Mouse (Mus musculus) 3T3-L1 (cell line): ENCODE results near the gene Pxmp2.
A peak's percentile ranks its signal among the peaks of the same experiment; 100 is the strongest.

ENCODE experiments used
- DNase-seq: peaks from one replicate; pipeline ENCODE4 v3.0.0-alpha.2; 2015; ENCODE audit warnings: low read depth, low spot score

Pxmp2 gene

DNA sequence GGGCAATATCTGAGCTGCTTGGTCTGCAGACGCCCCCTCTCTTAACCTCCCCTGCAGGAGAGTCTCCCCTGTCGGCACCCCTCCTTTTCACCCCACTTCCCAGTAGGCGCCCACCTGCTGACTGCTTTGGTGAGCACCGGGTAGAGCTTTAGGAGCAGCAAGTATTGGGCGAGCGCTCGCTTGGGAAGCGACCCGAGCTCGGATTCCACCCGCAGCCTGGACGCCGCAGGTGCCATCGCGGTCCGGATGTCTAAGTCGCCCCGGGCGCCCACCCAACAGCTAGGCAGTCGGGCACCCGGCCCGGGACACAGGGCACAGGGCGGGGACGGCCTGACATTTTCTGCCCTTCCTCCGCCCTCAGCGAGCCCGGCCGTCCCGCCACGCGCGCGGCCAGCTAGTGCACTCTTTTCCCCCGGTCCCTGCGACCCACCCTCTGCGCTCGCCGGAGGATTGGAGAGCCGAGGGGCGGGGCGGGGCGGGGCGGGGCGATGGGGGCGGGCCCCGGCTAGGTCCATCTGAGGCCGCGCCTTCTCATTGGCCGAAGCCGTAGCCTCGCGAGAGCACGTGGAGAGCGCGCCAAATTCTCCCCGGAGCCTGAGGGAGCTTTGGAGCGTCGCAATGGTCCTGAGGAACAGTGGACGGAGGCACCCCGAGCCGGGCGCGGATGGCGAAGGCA is at the start of gene Pxmp2, which contains the start of gene Pole:
TSS of gene Pxmp2 (minus strand) at position 417 of the 676 bp plus-strand sequence.
TSS of gene Pole (plus strand) at position 537 of the 676 bp plus-strand sequence.
- DNase-seq = peak; percentile 95

DNA sequence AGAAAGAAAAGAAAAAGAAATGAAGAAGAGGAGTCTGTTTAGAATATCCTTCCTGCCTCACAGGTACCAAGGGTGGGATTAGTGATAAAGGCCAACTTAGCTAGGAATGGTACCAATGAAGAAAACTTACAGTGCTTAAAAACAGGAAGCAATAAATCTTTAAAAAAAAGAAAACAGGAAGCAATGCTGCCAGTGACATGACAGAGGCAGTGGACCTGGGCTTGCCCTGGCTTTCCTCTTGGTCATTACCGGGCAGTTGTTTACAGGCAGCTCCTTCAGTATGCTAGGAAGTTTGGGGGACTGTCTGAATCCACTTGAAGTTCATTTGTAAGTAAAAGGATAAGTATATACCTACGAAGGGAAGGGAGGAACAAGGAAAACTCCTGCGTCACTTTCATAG is 44.5 kb upstream of the Pxmp2 start:
- no peak for DNase-seq

DNA sequence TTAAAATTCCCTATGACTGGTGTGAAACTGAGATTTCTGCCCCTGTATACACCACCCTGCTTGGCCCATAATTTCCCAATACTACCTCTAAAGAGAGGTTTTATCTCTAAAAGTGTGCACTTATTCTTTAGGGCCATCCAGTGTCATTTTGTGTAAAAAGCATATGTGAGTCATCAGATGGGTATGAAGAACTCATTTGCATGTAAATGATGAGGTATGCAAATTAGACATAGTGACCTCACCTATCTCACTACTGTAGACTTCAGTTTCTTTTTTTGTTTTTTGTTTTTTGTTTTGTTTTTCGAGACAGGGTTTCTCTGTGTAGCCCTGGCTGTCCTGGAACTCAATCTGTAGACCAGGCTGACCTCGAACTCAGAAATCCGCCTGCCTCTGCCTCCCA is 27.1 kb upstream of the Pxmp2 start:
- DNase-seq = no peak

DNA sequence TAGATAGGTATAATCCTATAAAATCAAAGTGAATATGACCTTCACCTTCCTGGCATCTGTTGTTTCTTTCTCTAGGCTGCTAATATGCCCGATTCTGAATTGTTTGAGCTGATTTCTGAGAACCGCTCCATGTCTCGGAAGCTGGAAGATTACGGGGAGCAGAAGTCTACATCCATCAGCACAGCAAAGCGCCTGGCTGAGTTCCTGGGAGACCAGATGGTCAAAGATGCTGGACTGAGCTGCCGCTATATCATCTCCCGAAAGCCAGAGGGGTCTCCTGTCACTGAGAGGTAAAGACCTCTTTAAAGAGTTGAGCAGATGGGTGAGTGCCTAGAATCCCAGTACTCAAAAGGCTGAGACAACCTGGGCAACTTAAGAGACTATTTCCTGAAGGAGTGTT is 22.9 kb upstream of the Pxmp2 start:
- DNase-seq = no peak

DNA sequence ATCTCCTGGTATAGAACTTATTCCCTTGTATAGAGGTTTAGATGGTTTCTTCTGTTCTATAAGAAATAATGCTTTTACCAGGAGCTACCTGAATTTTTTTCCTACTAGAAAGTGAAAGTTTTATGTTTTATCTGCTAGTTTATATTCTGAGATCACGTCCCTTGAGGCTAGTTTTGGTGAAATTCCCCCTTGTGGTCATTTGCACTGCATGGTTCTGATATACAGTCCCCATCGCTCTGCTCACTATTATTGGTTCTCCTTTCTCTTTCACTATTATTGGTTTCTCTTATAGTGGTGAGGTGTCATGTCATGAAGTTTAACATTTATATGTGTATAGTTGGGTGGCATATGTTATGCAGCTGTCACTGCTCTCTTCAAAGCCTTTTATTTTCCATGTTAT is 14.6 kb upstream of the Pxmp2 start:
- no peak for DNase-seq

DNA sequence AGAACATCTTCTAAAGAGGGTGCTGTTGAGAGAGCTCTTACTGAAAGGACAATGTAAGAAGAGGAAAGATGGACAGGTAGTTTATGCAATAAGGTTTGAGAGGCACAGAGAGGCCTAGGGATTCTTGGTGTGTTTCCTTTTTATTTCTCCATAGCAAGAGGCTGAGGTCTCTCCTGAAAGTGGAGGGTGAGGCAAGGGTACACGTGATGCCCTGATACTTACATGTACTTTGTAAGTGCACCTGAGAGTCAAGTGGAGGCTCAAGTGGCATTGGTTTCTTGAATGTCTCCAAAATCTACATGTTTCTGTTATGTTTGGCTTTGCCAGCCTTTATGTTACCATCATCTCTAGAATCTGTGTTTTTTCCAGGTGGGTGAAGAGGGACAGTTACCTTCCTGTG is 10.7 kb upstream of the Pxmp2 start:
- no peak for DNase-seq

DNA sequence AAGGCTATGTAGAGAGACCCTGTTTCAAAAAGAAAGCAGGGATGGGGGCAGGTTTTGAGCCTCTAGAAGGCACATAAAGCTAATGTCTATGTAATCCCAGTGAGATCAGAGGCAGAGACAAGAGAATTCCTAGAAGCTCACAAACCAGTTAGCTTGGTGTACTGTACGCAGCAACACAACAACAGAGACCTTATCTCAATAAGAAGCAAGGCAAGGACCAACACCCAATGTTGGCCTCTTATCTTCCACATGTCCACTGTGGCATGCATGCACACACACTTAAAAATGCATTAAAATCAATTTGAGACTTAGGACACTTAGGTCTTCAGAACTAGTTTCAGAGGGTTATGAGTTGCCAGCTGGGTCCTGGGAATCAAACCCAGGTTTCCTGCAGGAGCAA is 5.7 kb upstream of the Pxmp2 start:
- no peak for DNase-seq

DNA sequence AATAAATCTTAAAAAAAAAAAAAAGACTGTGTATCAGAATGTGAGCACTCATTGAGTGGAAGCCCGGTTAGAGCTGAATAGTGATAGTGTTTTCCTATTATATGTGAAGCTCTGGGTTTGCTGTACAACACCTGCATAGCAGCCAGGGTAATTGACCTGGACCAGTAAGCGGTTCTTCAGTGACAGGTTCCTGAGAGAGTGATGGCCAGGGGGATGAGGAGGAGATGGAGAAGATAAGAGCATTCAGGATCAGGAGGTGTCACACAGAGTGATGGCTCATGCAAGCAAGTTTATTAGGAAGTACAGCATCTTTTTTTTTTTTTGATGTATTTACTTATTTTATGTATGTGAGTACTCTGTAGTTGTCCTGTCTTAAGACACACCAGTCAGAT is 1.1 kb upstream of the Pxmp2 start:
- DNase-seq = no peak

DNA sequence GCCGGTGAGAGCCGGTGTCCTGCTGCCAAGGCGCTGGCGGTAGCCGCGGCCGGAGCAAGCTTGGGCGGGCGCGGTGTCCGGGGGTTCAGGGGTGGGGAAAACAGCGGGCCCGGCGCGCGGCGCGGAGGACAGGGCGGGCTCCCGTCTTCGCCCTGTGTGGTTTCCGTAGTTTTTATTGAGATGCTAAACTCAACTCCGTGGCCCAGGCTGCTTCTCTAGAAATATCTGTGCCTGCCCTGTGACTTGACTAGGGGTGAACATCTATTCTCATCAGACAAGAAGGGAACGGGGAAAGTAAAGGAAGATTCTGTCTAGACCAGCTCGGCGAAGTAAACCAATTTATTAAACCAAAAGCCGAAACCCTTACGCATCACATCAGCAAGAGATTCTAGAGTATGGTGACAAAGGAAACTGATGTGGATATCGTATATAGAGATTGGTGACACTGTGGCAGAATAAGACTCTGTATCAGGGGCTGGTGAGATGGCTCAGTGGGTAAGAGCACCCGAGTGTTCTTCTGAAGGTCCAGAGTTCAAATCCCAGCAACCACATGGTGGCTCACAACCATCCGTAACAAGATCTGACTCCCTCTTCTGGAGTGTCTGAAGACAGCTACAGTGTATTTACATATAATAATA is 579 bp upstream of the Pxmp2 start:
- peak; percentile 54 for DNase-seq

DNA sequence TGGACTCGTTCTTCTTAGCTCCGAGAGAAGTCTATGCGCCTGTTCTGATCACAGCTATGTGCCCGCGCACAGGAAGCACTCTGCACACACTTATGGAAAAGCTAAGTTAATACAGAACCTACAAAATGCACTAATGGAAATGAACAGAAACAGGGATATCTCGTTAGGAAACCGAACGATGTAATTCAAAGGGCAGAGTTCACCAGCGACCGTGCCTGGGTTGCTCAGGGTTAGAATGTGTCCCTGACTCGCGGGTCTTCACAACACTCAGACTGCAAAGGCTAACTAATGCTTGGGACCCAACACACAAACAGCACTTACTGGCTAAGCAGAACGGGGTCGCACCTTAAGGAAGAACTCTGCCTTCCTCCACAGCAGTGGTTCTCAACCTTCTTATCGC is 830 bp downstream of the Pxmp2 start:
- no peak for DNase-seq

DNA sequence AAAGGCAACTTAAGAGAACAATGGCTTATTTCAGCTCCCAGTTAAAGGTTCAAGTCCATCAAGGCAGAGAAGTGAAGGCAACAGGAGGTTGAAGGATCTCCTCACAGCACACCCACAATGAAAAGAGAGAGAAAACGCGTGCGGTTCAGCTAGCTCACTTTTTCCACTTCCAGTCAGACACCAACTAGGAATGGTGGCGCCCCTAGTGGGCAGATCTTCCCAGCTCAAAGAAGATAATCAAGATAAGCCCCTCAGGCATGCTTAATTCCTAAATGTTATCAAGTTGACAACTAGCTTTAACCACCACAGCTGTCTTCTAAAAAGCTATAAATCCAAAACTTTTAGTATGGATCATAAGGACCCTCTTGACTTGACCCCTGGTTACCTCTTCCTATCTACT is 1.4 kb downstream of the Pxmp2 start:
- peak; percentile 65 for DNase-seq

DNA sequence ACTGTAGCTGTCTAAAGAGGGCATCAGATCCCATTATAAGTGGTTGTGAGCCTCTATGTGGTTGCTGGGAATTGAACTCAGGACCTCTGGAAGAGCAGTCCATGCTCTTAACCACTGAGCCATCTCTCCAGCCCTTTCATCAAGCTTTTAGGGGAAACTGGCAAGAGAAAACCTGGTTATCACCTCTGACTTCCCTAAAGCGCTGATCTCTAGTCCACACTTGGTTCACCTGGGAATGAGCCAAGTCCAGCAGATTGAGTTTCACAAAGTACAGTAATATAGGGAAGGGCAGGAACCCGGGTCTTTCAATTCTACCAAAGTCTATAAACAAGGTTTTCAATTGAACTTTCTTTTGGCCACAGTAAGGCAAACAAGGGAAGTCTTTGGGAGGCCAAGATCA is 4.0 kb downstream of the Pxmp2 start:
- no peak for DNase-seq

DNA sequence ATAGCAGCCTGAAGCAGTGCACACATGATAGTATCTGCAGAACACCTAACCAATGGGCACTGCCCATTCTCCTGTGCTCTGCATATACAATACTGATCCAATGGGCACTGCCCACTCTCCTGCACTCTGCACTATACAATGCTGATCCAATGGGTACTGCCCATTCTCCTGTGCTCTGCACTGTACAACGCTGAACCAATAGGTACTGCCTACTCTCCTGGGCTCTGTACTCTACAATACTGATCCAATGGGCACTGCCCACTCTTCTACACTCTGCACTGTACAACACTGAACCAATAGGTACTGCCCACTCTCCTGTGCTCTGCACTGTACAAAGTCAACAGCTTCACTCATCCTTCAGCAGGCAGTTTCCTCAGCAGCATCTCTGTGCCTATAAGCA is 9.1 kb downstream of the Pxmp2 start:
- DNase-seq = no peak

DNA sequence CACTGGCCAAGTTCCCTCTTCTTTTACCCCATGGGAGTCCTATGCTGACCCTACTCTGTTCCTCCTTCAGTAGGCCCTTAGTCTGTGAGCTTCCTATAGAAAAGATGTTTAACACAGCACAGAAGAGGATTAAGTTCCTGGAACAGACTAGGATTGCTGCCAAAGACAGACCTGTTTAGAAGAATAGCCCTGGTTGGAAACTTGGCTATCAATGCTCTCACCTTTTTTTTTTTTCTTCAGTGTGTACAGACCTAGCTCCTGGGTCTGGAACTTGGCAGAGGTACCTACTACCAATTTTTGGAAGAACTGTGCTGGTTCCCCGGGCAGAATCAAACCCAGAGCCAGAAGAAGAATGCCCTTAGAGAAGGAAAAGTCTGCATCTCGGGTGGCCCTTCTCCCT is 9.6 kb downstream of the Pxmp2 start:
- DNase-seq = no peak

DNA sequence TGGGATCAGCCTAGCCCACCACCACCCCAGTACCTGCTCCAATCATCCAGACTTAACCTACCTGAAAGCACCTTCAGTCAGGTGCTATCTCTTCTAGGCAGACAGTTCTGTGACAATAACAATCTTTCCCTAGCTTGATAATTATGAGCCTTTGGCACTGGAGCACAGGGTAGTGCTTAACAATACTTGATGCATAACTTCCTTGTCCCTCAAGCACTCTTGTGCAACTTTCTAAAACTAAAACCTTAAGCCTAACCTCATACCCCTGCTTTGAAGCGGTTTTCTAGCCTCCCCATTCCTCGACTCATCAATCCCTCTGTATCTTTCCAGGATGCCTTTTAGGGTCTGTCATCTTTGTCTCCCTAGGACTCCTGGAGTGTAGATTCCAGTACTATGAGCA is 11.1 kb downstream of the Pxmp2 start:
- no peak for DNase-seq

DNA sequence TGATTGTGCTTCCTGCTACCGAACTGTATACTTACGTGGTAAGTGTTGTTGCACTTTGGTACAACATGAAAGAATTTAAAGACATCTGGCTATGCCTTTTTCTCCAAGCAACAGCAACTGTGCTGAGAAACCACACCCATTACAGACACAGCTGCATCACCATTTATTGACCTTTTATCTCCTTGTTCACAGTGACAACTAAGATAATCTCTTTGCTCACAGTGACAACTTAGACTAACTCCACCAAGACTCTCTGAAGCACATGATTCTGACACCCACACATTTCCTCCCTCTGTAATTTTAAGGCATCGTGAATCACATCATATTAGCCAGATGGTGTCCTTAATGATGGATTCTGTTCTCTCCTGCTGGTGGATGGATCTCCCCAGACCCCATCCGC is 11.8 kb downstream of the Pxmp2 start:
- no peak for DNase-seq

DNA sequence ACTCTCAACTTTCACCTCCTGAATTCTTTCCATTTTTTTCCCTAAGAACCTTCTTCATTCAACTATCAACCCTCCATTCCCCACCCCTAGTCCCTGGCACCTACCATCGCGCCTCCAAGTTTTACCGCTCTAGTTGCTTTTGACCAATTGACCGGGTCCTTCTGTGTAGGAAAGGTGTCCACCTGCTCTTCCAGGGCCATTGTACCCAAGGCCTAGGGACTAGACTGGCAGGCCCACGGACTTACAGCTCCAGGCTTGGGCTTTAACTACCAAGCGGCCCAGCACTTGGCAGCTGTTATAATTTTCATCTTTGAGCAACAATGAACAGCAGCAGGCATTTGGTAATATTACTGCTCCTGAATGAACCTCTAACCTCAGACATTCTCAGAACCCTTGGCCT is 15.7 kb downstream of the Pxmp2 start:
- DNase-seq = no peak

DNA sequence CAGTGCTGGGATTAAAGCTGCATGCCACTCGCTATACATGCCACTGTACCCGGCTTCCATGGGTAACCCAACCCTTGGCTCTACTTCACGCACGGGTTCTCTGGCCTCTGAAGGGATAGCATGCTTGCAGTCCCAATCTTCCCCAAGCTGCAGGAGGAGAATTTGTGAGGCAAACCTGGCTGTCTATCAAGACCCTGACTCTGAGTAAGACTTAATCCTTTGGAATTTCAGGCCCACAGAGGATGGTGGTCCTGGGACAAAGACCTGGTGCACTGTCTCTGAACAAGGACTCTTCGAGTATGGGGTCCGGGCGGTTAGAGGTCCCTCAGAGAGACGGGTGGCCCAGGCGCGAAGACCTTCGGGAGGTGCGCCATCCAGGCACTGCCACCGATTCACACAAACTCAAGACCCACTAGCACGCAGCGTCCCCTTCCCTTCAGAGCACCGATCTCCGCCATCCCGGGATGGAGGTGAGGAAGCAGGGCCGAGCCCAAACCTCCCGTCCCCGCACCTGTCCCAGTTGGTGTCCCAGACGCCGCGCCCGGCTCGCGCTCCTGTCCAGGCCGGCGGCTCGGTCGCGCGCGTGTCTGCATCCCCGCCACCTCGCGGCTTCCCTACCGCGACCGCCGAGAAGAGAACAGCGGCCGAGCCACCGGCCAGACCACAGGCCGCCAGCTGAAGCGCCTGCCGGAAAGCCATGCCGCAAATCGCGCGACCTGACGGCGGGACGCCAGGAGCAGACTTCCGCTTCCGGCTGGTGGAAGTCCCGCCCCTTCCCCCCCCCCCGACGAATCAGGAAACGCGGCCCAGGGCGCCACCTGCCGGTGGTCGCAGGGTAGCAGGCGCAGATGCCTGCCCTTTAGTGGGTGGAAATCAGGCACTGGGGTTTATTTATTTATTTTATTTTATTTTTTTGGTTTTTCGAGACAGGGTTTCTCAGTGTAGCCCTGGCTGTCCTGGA is 16.6 kb downstream of the Pxmp2 start, which contains the start of gene Pgam5:
TSS of gene Pgam5 (minus strand) at position 773 of the 961 bp plus-strand sequence.
- peak; percentile 86 for DNase-seq

DNA sequence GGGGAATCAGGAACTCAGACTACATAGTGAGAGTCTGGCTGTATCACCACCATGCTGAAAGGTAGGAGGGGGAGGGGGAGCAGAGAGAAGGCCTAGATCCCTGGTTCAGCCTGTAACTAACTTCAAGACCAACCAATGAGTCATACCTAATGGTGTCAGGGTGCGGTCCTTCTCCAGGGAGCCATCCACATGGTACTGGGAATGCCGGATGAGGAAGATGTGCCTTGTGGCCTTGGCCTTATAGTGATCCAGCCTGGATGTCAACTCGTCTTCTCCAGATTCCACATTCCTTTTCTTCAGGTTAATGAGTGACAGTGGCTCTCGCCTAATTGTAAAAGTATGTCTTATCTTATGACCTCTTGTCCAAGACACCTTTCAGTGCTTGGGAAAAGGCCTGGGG is 19.0 kb downstream of the Pxmp2 start:
- peak; percentile 42 for DNase-seq

DNA sequence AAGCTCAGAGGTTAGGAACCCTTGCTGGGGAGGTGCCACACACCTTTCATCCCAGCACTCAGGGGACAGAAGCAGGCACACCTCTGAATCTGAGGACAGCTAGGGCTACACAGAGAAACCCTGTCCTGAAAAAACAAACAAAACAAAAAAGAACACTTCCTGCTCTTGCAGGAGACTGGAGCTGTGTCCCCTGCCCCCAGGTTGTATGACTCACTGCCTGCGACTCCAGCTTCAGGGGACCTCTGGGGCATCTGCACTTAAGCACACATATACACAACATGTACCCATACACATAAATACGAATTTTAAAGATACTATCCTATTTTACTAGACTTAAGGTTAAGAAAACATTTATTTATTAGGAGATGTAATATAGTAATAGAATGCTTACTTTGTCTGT is 41.9 kb downstream of the Pxmp2 start:
- DNase-seq = peak; percentile 56

DNA sequence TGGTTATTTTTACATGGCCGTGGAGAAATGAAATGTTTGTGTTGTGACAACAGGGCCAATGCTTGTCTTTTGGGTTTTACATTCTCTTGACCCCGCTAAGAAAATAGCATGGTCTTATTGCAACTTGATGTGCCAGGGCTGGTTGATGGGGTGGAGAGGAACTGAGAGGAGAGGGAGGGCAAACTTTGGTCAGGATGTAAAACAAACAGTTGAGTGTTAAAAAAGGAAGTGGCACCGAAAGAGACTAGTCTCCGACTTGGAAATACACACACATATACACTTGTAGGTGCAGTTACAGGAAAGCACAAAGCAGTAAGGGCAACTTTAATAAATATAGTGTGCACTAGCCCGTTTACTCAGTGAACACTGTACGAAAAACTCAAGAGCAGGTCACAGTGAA is 53.6 kb downstream of the Pxmp2 start:
- no peak for DNase-seq

DNA sequence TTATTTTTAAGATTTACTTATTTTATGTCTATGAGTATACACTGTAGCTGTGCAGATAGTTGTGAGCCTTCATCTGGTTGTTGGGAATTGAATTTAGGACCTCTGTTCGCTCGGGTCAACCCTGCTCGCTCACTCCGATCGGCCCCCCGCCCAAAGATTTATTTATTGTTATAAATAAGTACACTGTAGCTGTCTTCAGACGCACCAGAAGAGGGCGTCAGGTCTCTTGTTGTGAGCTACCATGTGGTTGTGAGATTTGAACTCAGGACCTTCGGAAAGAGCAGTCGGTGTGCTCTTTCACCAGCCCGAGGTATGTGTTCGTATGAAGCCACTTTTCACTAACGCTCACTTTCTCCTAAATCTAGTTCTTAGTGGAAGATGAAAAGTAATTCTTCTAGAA is 54.3 kb downstream of the Pxmp2 start:
- DNase-seq = peak; percentile 49
